Mouse (Mus musculus) gonadal fat pad, adult 2 months (tissue): Measurements from ENCODE around the gene Cacna1d. TPM values are rescaled to one million over a fixed set of nuclear protein-coding genes. Genes with fewer than 3 reads are reported as not detected.

ENCODE experiments used
- DNase-seq: peaks from one replicate; pipeline ENCODE4 v3.0.0-alpha.2; 2012; ENCODE audit warnings: low read depth
- polyA plus RNA-seq: library from polyadenylated mRNA; depleted of rRNA; stranded (reverse); fragments of >200 nt; gene quantifications from 2 replicates; pipeline ENCODE4 v1.2.3, GENCODE M21; 2012

Gene Cacna1d
- polyA plus RNA-seq, 1 experiment: 26.7 TPM

DNA sequence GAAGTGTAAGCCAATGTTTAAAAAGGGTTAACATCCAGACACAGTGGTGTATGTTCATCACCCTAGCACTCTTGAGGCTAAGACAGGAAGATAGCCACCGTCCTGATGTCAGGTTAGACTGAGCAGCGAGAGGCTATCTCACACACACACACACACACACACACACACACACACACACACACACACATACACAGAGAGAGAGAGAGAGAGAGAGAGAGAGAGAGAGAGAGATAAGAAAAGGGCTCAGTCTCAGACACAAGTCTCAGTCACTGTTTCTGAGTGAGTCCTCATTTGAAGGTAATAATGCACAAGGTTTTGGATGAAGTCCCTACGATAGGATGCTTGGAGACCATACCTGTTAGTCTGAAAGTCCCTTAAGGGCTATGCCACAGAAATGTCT is 322.9 kb downstream of the Cacna1d start:
- no peak for DNase-seq

- no peak for DNase-seq
Measured at GRCm38 (mm10) chr14:30167606-30168005, 323.6 kb downstream of the Cacna1d start.

DNA sequence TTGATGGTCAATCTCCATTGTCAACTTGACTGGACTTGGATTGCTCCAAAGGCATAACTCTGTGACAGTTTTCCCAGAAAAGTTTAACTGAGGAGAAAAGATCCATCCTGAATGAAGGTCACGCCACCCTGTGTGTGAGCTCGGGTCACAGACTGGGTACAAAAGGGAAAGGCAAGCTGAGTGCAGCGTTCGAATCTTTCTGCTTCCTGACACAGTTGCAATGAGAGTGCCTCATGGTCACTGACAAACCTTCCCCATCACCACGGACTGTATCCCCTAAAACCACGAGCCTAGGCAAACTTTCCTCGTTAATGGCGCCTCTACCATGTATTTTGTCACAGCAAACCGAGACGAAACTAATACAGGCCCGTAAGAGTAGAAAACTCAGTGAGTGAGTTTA is 325.2 kb downstream of the Cacna1d start:
- DNase-seq: no peak

DNA sequence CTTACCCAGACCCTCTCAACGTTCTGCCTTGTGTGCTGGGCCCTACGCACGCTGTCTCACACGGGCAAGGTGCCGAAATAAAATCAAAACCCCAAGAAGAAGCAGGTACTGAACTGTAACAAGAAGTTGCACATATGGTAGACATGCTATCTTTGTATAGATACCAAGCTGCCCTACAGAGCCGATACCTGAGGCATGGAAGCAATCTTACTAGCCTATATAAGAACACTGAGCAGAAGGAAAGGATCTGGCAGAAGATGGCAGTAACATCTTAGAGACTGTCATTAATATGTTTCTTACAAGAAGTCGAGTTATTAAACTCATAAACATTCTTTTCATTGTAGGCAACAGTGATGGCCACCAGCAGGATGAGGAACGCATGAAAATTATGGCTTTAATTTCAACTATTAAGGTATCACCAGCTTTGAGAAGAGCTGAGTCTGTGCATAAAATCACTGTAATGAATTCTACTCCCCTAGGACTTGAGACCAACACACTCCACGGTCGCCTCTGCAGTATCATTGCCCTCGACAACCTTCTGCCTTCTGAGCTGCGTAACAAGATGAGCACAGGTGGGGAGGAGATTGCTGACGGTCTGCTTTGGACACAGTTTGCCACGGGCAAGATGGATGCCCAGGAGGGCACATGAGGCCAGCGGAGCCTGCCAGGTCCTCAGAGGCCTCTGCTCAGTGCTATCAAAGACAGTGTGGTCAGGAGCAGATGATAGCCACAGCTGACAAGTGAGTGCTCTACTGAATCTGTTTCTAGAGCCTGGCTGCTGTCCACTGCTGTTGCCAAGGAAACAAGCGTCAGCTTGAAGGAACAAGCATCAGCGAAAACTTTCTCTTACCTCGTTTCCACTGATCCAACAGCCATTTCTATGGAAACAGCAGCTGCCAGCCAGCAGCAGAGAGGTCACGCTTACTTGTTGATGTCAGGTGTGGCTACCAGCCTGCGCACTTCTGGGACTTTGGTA is 327.2 kb downstream of the Cacna1d start:
- no peak for DNase-seq

DNA sequence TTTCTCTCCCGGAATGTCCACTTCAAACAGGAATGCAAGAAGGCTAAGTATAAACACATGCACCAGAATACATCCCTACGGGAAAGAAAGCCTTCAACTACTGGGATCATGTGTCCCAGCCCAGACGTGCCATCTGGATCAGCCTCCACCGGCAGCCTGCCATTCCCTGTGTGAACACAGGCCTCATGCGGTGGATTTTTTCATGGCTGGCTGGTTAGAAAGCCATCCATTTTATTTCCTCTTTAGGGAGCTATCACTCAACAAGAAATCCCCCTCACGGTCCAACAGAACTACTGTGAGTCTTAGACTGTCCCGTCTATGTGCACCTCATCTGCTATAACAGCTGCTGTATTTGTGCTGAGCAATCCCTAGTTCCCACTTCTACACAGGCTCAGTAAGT is 343.5 kb downstream of the Cacna1d start:
- no peak for DNase-seq

- no peak for DNase-seq
Measured at GRCm38 (mm10) chr14:30138379-30138964, 352.8 kb downstream of the Cacna1d start.

DNA sequence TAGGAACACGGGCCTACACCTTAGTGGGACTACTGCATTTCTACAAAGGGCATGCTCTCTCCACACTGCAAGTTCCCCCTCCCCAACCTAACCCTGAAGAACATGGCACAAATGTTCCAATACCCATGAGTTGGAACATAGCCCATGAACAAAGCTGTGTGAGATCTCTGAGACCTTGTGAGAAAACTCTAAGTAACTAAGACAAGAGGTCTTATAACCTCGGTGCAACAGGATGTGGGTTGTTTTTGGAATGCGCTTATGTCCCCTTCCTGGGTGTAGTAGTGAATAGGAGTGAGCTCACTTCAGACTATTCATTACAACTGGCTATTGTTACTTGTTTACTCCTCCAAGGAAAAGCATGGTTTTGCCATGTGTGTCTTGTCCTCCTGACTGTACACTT is 353.3 kb downstream of the Cacna1d start:
- no peak for DNase-seq

DNA sequence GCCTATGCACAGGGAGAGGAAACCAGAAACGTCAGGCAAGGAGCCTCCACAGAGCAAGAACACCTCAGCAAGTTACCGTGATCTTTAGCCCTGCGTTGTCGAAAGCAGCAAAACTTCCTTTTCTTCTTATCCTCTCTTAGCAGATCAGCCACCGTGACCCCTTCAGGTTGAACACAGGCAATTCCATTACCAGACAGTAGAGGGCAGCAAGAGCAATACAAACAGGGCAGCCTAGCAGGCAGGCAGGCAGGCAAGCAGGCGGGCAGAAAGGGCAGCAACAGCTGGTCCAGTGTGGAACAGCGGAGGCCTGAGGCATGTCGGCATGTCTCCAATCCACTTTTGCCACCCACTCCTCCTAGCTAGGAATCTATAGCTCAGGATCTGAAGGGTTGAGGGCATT is 354.3 kb downstream of the Cacna1d start:
- peak; percentile 26 for DNase-seq

DNA sequence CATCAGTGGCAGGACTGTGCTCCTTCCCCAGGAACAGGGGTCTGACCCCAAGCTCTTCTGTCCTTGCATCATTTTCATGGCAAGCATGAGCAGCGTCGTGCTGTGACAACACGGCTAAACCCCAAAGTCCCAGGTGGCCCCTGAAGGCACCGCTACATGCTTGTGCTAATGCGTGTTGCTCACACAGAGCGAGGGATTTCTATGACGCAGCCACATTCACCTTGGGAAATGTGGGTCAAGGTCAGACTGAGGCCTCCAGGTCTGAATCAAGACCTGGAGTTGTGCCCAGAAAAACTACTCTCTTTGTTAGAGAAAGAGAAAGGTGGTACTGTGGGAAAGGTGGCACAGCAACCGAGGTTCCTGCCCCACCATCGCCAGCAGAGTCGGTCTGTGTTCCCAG is 355.9 kb downstream of the Cacna1d start:
- DNase-seq: no peak

GRCm38 (mm10) chr14:30133684-30134083 is 357.6 kb downstream of the Cacna1d start:
- DNase-seq: no peak

- no peak for DNase-seq
Measured at GRCm38 (mm10) chr14:30131256-30131655, 360.0 kb downstream of the Cacna1d start.

- DNase-seq: no peak
Measured at GRCm38 (mm10) chr14:30130092-30130491, 361.2 kb downstream of the Cacna1d start.

DNA sequence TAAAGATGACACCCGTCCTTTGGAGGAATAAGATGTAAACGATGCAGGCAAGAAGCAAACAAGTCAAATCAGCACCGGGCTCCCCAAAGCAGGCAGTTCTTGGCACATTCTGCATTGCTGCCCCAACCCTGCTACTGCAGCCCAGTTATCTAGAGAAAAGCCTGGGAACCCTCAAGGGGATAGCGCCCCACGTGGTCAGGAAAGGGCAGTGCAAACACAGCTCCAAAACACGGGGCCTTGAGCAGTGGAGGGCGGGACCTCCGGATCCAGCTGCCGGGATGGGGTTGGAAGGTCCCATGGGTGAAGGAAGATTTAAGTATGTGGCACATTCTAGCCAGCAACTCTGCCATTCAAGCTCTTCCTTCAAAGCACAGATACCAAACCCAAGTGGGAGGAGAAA is 361.9 kb downstream of the Cacna1d start:
- DNase-seq: no peak

- no peak for DNase-seq
Measured at GRCm38 (mm10) chr14:30124951-30125690, 366.1 kb downstream of the Cacna1d start.

DNA sequence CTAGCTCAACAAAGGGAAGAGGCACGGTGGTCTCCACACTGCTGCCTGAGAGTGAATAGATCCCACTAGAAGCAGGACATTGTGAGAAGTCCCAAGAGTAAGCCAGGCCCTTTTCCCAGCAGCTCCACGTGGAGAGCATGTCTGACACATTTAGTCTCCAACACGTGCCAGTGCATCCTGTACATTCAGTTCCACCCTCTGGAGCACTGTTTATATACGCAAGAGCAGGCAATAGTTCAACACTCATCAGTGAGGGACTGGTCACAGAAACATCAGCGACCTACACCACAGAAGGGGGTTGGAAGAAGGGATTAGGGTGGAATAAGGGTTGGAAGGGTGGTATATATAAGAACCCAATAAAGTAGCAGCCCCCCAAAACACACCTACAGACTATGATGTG is 371.2 kb downstream of the Cacna1d start:
- no peak for DNase-seq

- no peak for DNase-seq
Measured at GRCm38 (mm10) chr14:30113392-30114108, 377.7 kb downstream of the Cacna1d start.

DNA sequence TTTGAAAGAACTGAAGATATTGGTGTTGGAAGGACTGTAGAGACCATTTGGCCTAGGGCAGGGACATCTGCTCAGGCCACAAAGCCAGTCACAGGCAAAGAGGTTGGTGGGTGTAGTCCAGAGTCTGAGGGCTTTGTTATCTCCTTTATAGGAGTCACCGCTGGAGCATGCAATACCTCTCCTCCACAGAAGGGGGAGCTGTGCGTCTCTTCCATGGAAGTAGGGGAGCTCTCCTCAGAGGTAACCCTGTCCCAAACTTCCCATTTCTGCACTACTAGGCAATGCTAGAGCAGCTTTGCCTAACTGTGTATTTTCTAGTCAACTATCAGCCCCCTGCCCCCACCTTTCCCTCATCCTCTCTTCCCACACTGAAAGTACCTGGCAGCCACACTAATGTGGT is 382.2 kb downstream of the Cacna1d start:
- no peak for DNase-seq

DNA sequence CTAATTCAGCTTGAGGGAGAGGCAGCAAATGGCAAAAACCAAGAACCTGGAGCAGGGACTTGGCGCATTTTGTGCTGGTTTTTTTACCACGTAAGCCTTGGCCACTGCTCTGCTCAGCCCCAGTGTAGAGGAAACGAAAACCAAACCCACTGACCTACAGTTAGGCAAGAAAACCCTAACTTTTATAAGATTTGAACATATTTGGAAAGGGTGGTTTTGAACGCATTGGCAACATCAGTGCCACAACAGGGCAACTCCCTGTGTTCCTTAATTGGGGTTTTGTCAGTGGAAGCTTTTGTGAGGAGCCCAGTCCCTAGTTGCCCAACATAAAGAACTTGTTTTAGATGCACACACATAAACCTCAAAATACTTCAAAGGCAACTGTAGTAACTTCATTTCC is 384.7 kb downstream of the Cacna1d start:
- no peak for DNase-seq

DNA sequence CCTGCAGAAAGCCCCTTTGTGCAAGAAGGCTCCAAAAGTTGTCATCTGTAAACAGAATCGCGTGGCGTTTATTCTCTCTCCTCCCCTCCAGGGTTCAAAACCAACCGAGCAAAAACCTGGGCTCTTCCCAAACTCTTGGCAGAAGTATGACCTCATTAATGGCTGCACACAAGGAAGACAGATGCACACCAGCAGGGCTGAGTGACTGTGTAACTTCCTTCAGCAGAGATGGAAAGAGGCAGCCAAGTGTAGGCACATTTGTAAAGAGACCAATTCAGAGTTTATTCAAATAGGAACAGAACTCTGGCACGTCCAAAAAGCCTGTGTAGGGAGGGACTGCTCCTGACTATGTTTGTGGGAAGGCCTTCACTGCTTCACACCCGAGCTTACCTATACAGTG is 385.7 kb downstream of the Cacna1d start:
- DNase-seq: no peak

DNA sequence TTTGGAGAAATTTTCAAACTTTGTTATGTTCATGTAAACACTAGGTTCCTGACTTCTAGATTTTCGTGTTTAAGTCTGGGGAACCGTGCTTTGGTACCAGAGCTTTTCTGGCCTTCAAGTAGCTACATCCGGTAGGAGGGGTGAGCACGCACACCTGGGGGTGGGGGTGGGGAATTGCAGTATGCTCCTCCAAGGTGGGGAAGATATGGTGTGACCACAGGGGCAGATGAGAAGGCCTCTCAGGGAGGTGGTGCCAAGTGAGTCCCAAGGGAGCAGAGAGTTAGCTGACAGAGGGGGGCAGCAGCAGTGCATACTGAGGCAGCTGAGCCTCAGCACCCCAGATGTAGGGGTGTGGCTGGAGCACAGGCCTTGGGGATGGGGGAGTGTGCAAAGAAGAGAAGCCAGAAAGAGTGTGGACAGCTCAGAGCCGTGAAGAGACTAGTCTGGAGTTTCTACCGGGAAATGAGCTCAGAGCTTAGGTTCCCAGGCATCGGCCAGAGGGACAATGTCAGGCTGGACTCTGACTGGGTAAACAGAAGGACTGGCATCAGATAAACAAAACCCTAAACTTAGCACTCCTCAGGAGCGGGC is 387.2 kb downstream of the Cacna1d start:
- no peak for DNase-seq

GRCm38 (mm10) chr14:30097239-30097638 is 394.0 kb downstream of the Cacna1d start:
- no peak for DNase-seq
